8 mouse cellular contexts compared by ENCODE assay signal in the genomic region with DNA sequence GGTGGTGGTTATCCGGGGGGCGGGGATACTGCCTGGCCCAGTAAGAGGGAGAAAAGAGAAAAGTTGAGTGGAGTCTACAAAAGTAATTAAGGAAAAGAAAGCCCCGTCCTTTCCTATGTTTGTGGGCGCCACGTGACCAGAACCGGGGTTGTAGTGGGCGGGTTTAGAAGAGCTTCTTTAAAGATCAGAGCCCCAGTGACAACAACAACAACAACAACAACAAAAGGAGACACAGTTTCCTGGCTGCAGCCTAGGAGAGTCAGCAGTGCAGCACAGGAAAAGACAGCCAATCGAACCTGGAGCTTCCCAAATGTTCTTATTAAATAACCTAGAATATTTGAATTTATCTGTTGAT. TPM values are rescaled to one million over a fixed set of nuclear protein-coding genes. Genes with fewer than 3 reads are reported as not detected.
A peak's percentile ranks its signal among the peaks of the same experiment; 100 is the strongest.
DNase-seq lines count a peak whose midpoint lies in the region; ATAC-seq lines count a peak whose summit lies in the region.

No protein-coding gene starts in this region.

- H3K9me3 ChIP-seq in hindbrain, embryonic 15.5 days: no peaks in the 10 kb centered on the region
- no peaks in the 10 kb centered on the region for H3K9me3 ChIP-seq in megakaryocyte, embryonic 14.5 days

- intact Hi-C loops in gastrocnemius, postnatal 36 days (cut with DNase I): no loop called here

- peak overlapping the region; percentile 95 for H3K4me2 ChIP-seq in hindbrain, embryonic 15.5 days

- DNase-seq in kidney, postnatal 36 days: peak; percentile 7 to 37
- DNase-seq in kidney, postnatal 25 days: no peak
- no peak for DNase-seq in gastrocnemius, postnatal 36 days

- ATAC-seq in hindbrain, embryonic 15.5 days (ENCODE audit: low FRiP score, low read depth): no peak; the same call in none of the 2 replicates
- ATAC-seq in cerebellum, adult (ENCODE audit: insufficient number of reproducible peaks, low FRiP score, low TSS enrichment): no peak
- no peak for ATAC-seq in monocyte, adult 5-6 weeks (replicated peaks; ENCODE audit: insufficient number of reproducible peaks, low FRiP score, low TSS enrichment, poor library complexity, severe bottlenecking)

- peak overlapping the region; percentile 51 for H3K9ac ChIP-seq in hindbrain, embryonic 15.5 days

- no peaks in the 10 kb centered on the region for H3K36me3 ChIP-seq in hindbrain, embryonic 15.5 days
- no peaks in the 10 kb centered on the region for H3K36me3 ChIP-seq in megakaryocyte, embryonic 14.5 days (replicated peaks; ENCODE audit: low read length)

- H3K27ac ChIP-seq in brown adipose tissue, adult 24 weeks (replicated peaks; ENCODE audit: low read depth, low read length): no peak overlapping the region
- H3K27ac ChIP-seq in hindbrain, embryonic 15.5 days (replicated peaks): peak overlapping the region; percentile 73

- peak overlapping the region; percentile 71 for H3K4me3 ChIP-seq in brown adipose tissue, adult 24 weeks (ENCODE audit: insufficient read depth, low read depth, low read length)
- H3K4me3 ChIP-seq in hindbrain, embryonic 15.5 days: peak overlapping the region; percentile 62
- H3K4me3 ChIP-seq in megakaryocyte, embryonic 14.5 days (replicated peaks): peak overlapping the region; percentile 91

- H3K27me3 ChIP-seq in hindbrain, embryonic 15.5 days: no peaks in the 10 kb centered on the region
- no peaks in the 10 kb centered on the region for H3K27me3 ChIP-seq in megakaryocyte, embryonic 14.5 days (replicated peaks)

- WGBS in hindbrain, embryonic 15.5 days: 14% methylated on average over 8 of the region's 8 CpGs

- no peaks in the 10 kb centered on the region for H3K4me1 ChIP-seq in brown adipose tissue, adult 24 weeks (ENCODE audit: control insufficient read depth, insufficient read depth, insufficient read length, low read length)
- H3K4me1 ChIP-seq in hindbrain, embryonic 15.5 days (replicated peaks): peaks cover 18% of the 10 kb centered on the region; the same call in 1 of the 2 replicates
- peaks cover 18% of the 10 kb centered on the region; the same call in 1 of the 2 replicates for H3K4me1 ChIP-seq in megakaryocyte, embryonic 14.5 days

RNA-seq across cellular contexts. Expression of gene Zfp677, which starts 0.5 kb away (rescaled TPM):
- polyA plus RNA-seq in brown adipose tissue, adult 24 weeks (2012; ENCODE audit: insufficient read depth, insufficient read length, missing spikeins): 1.3 and 2.9 TPM in 2 replicates
- polyA plus RNA-seq in hindbrain, embryonic 15.5 days (2015; fragmentation: Nextera tagmentation; extraction: Ambion mirVana): 4.7 TPM in 2 replicates
- polyA plus RNA-seq in megakaryocyte, embryonic 14.5 days (2012; ENCODE audit: insufficient read depth, low replicate concordance): not detected in 2 replicates
- total RNA-seq in gastrocnemius, postnatal 36 days (2021): under 1 TPM; 0.54 to 0.69 TPM
- 11.9 to 29.1 TPM (median 15.5 TPM) in 3 replicates for total RNA-seq in monocyte, adult 5-6 weeks (2017)

RNA-seq across cellular contexts. Expression of gene Zfp54, which starts 39.0 kb away (rescaled TPM):
- polyA plus RNA-seq in brown adipose tissue, adult 24 weeks (2012; ENCODE audit: insufficient read depth, insufficient read length, missing spikeins): 1.4 and 1.8 TPM in 2 replicates
- 4.4 and 5.7 TPM in 2 replicates for polyA plus RNA-seq in hindbrain, embryonic 15.5 days (2015; fragmentation: Nextera tagmentation; extraction: Ambion mirVana)
- polyA plus RNA-seq in megakaryocyte, embryonic 14.5 days (2012; ENCODE audit: insufficient read depth, low replicate concordance): not detected in 2 replicates
- under 1 TPM; 0.49 to 0.74 TPM for total RNA-seq in gastrocnemius, postnatal 36 days (2021)
- total RNA-seq in monocyte, adult 5-6 weeks (2017): 3.5 to 11.0 TPM (median 10.3 TPM) in 3 replicates

Comparison
In these comparisons a context has a peak if more than half of its experiments do, and no peak if none do; other contexts are left out.
1. DNase-seq: peak in kidney, postnatal 36 days (2 of 2); none in kidney, postnatal 25 days (0 of 2) and gastrocnemius, postnatal 36 days (0 of 2).
2. Peak in every context shown above with its lines, with median percentiles within 50 percentile points of each other: H3K4me3 ChIP-seq.